Mouse (Mus musculus) spleen, postnatal 14 days (tissue): ENCODE data around the gene Alox15.

ENCODE experiments used
- DNase-seq, 2 experiments: peaks; one replicate each; pipeline ENCODE4 v3.0.0; 2021 to 2022; ENCODE audit warnings: low spot score in 2 of 2

The Alox15 gene

GRCm38 (mm10) chr11:70308296-70308695 lies 43.5 kb downstream of the Alox15 start:
- no peak for DNase-seq

- DNase-seq: no peak
Measured at GRCm38 (mm10) chr11:70306159-70306558, 45.7 kb downstream of the Alox15 start.

DNA sequence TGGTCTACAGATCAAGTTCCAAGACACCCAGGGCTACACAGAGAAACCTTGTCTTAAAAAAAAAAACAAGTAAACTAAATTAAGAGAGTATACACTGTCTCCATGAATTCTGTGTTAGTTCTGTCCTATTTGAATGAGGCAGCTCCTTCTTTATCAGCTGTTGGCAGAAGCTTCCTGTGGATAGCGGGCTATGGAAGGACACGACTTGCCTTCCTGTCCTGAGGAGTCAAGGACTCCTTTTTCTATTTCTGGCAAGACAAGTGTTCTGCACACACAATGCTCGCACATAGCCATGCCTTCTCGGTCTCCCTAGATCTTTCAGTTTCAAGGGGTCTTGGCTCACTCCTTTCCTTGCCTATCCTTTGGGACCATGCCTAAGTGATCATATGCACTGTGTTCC lies 49.5 kb downstream of the Alox15 start:
- no peak for DNase-seq

- no peak for DNase-seq
Measured at GRCm38 (mm10) chr11:70297836-70298454, 53.9 kb downstream of the Alox15 start.

DNA sequence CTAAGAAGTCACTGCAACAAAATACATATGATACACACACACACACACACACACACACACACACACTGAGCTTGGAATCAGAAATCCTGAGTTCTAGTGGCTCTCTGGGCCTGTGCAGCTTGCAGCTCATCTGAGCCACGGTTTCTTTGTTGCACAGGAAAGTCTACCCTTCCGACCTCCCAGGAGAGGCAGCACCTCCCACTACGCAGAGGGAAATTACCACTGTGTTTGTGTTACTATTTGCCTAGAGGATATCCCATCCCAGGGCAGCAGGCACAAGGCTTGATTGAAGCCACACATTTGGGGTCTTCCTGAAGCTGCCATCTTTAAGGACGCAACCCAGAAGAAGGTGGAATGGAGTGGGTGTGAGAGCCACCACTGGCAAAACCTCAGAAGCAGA lies 54.4 kb downstream of the Alox15 start:
- no peak for DNase-seq
